Mouse (Mus musculus) midbrain, postnatal 0 days (tissue): ENCODE measurements around the gene Gm20379. TPM values are rescaled to one million over a fixed set of nuclear protein-coding genes. Genes with fewer than 3 reads are reported as not detected.

Source experiments
- ATAC-seq: fragments of 200-750 bp; cut with Nextera tagmentation; 2 replicates; pipeline ENCODE4 v1.8.0; 2017; ENCODE audit warnings: moderate number of reproducible peaks, mild to moderate bottlenecking, moderate TSS enrichment, moderate library complexity; ENCODE audit not compliant: low FRiP score
- DNase-seq: peaks from one replicate; pipeline ENCODE4 v3.0.0-alpha.2; 2015; ENCODE audit warnings: low spot score
- H3K27ac ChIP-seq: fragments of 300-500 bp; sonication (generic); 2 replicates; pipeline ENCODE4 v1.5.1; 2014; ENCODE audit warnings: low read depth, mild to moderate bottlenecking, low read length, mixed read lengths
- H3K27me3 ChIP-seq: fragments of 300-500 bp; sonication (generic); 2 replicates; pipeline ENCODE4 v1.6.1; 2014; ENCODE audit warnings: low read length, control low read depth, mixed read lengths; ENCODE audit not compliant: insufficient read depth
- H3K36me3 ChIP-seq: fragments of 300-500 bp; sonication (generic); 2 replicates; pipeline ENCODE4 v1.6.1; 2014; ENCODE audit warnings: low read length, control low read depth, mixed read lengths; ENCODE audit not compliant: insufficient read depth
- H3K4me1 ChIP-seq: fragments of 300-500 bp; sonication (generic); 2 replicates; pipeline ENCODE4 v1.6.1; 2014; ENCODE audit warnings: mild to moderate bottlenecking, control low read depth, antibody characterized with exemption, low read length, mixed read lengths; ENCODE audit not compliant: insufficient read depth
- H3K4me2 ChIP-seq: fragments of 300-500 bp; sonication (generic); 2 replicates; pipeline ENCODE4 v1.6.1; 2014; ENCODE audit warnings: low read depth, mild to moderate bottlenecking, low read length, mixed read lengths; ENCODE audit not compliant: poor library complexity, severe bottlenecking
- H3K4me3 ChIP-seq: fragments of 300-500 bp; sonication (generic); 2 replicates; pipeline ENCODE4 v1.5.1; 2014; ENCODE audit warnings: low read depth, mild to moderate bottlenecking, low read length, moderate library complexity
- H3K9ac ChIP-seq: fragments of 300-500 bp; sonication (generic); replicated peaks from 2 replicates; pipeline ENCODE4 v1.6.1; 2014; ENCODE audit warnings: mild to moderate bottlenecking, low read length, moderate library complexity, mixed read lengths; ENCODE audit not compliant: poor library complexity, severe bottlenecking
- H3K9me3 ChIP-seq: fragments of 300-500 bp; sonication (generic); 2 replicates; pipeline ENCODE4 v1.6.1; 2016; ENCODE audit warnings: low read length, control low read depth
- CTCF ChIP-seq: IDR thresholded peaks from 2 replicates; pipeline ENCODE4 v1.5.1; 2016; ENCODE audit warnings: antibody characterized with exemption, mild to moderate bottlenecking
- WGBS: fragments of 180-500 bp; shearing (Covaris S2); extraction: QIAGEN DNeasy Blood & Tissue Kit; methylation state at CpG from one replicate; pipeline ENCODE4 v1.1.7; 2014; 5-methylcytosine and 5-hydroxymethylcytosine counted together
- polyA plus RNA-seq: library from polyadenylated mRNA; unstranded; fragments of >200 nt; fragmentation: Nextera tagmentation; extraction: Ambion mirVana; gene quantifications from 2 replicates; pipeline ENCODE4 v1.2.1, GENCODE M21; 2015
- total RNA-seq: library from RNA; depleted of rRNA; stranded (reverse); fragments of >200 nt; gene quantifications from 2 replicates; pipeline ENCODE4 v1.2.3, GENCODE M21; 2014

Gene Gm20379
- total and polyA plus RNA-seq, 2 experiments from 2014 or later: 0.30 TPM; not detected in 1

- no peak overlapping the region for H3K27ac ChIP-seq
- ATAC-seq: no peak
- no peak overlapping the region for H3K4me3 ChIP-seq
- H3K4me2 ChIP-seq: no peak overlapping the region
- H3K9ac ChIP-seq: no peak overlapping the region
- 83% methylated on average over 2 of the region's 2 CpGs for WGBS
- no peaks in the 10 kb centered on the region for H3K9me3 ChIP-seq
- DNase-seq: no peak
- H3K4me1 ChIP-seq: no peaks in the 10 kb centered on the region
- H3K27me3 ChIP-seq: no peaks in the 10 kb centered on the region
- H3K36me3 ChIP-seq: 0 out of 2 replicates have a peak, but pooled peaks cover 3% of the 10 kb centered on the region
- no peak for TF ChIP-seq CTCF
These were observed 28.8 kb upstream of the Gm20379 start for GRCm38 (mm10) chr13:92277027-92277426.

- Histone ChIP-seq H3K4me1 (no peaks in the 10 kb centered on the region), H3K36me3 (peaks cover 5% of the 10 kb centered on the region; the same call in 1 of the 2 replicates), H3K4me2 (no peak overlapping the region), H3K4me3 (no peak overlapping the region), H3K9me3 (no peaks in the 10 kb centered on the region), H3K27me3 (no peaks in the 10 kb centered on the region), H3K27ac (no peak overlapping the region), H3K9ac (no peak overlapping the region)
- DNase-seq (no peak), ATAC-seq (no peak; the same call in 1 of the 2 replicates)
- 65% methylated on average over 4 of the region's 4 CpGs for WGBS
- TF ChIP-seq CTCF: no peak
These were observed 14.2 kb upstream of the Gm20379 start for GRCm38 (mm10) chr13:92291605-92292004.

- H3K9ac ChIP-seq: no peak overlapping the region
- H3K9me3 ChIP-seq: no peaks in the 10 kb centered on the region
- 94% methylated on average over 5 of the region's 5 CpGs for WGBS
- H3K36me3 ChIP-seq: 0 out of 2 replicates have a peak, but pooled peaks cover 2% of the 10 kb centered on the region
- H3K4me2 ChIP-seq: no peak overlapping the region
- TF ChIP-seq CTCF: no peak
- H3K4me1 ChIP-seq: no peaks in the 10 kb centered on the region
- H3K27ac ChIP-seq: no peak overlapping the region
- no peak for DNase-seq
- H3K27me3 ChIP-seq: no peaks in the 10 kb centered on the region
- H3K4me3 ChIP-seq: no peak overlapping the region
- no peak for ATAC-seq
These were observed 11.9 kb upstream of the Gm20379 start for GRCm38 (mm10) chr13:92293883-92294282.

GRCm38 (mm10) chr13:92296490-92296889 is 9.3 kb upstream of the Gm20379 start:
- ATAC-seq: no peak
- no peak for TF ChIP-seq CTCF
- Histone ChIP-seq H3K4me1 (no peaks in the 10 kb centered on the region), H3K9ac (no peak overlapping the region), H3K4me2 (no peak overlapping the region), H3K27ac (no peak overlapping the region), H3K9me3 (no peaks in the 10 kb centered on the region), H3K27me3 (no peaks in the 10 kb centered on the region), H3K36me3 (peaks cover 4% of the 10 kb centered on the region; the same call in 1 of the 2 replicates), H3K4me3 (no peak overlapping the region)
- WGBS: 98% methylated on average over 4 of the region's 4 CpGs
- no peak for DNase-seq

GRCm38 (mm10) chr13:92297021-92297420 is 8.8 kb upstream of the Gm20379 start:
- Histone ChIP-seq H3K9me3 (no peaks in the 10 kb centered on the region), H3K27me3 (no peaks in the 10 kb centered on the region), H3K36me3 (peaks cover 4% of the 10 kb centered on the region; the same call in 1 of the 2 replicates), H3K4me1 (no peaks in the 10 kb centered on the region), H3K4me3 (no peak overlapping the region), H3K4me2 (no peak overlapping the region), H3K9ac (no peak overlapping the region), H3K27ac (no peak overlapping the region)
- DNase-seq: no peak
- no peak for TF ChIP-seq CTCF
- ATAC-seq: no peak
- WGBS: 91% methylated on average over 2 of the region's 2 CpGs

GRCm38 (mm10) chr13:92299522-92299921 is 6.3 kb upstream of the Gm20379 start:
- Histone ChIP-seq H3K36me3 (peaks cover 4% of the 10 kb centered on the region; the same call in 1 of the 2 replicates), H3K9ac (no peak overlapping the region), H3K4me1 (no peaks in the 10 kb centered on the region), H3K9me3 (no peaks in the 10 kb centered on the region), H3K4me2 (no peak overlapping the region), H3K4me3 (no peak overlapping the region), H3K27me3 (no peaks in the 10 kb centered on the region), H3K27ac (no peak overlapping the region)
- 90% methylated on average over 1 of the region's 1 CpGs for WGBS
- ATAC-seq (no peak), DNase-seq (no peak)
- TF ChIP-seq CTCF: no peak
